Mouse (Mus musculus) lung, adult 2 months (tissue): Measurements from ENCODE around the gene Rab1b. TPM values are rescaled to one million over a fixed set of nuclear protein-coding genes. Genes with fewer than 3 reads are reported as not detected.

Source experiments
- DNase-seq: peaks from one replicate; pipeline ENCODE4 v3.0.0; 2022
- H3K4me1 ChIP-seq: fragments of 200-500 bp; 2 replicates; pipeline ENCODE4 v1.6.1; 2011; ENCODE audit warnings: low read length; ENCODE audit not compliant: control insufficient read depth, insufficient read depth
- H3K4me3 ChIP-seq: fragments of 200-500 bp; replicated peaks from 2 replicates; pipeline ENCODE3; 2011; ENCODE audit warnings: low read depth, mild to moderate bottlenecking, control low read depth, low read length; ENCODE audit errors: extremely low read depth
- CTCF ChIP-seq: fragments of 200-500 bp; IDR thresholded peaks from 2 replicates; pipeline ENCODE4 v1.5.1; 2011; ENCODE audit warnings: mild to moderate bottlenecking, low read length, control low read depth; ENCODE audit not compliant: insufficient read depth
- POLR2A ChIP-seq: fragments of 200-500 bp; IDR thresholded peaks from 2 replicates; pipeline ENCODE4 v1.6.1; 2011; ENCODE audit warnings: low read depth, mild to moderate bottlenecking, control low read depth, low read length, borderline replicate concordance; ENCODE audit errors: extremely low read depth
- WGBS: fragments of 180-500 bp; shearing (Covaris S2); methylation state at CpG from one replicate; pipeline ENCODE4 v1.1.7; 2018; 5-methylcytosine and 5-hydroxymethylcytosine counted together
- polyA plus RNA-seq: library from polyadenylated mRNA; depleted of rRNA; stranded (reverse); fragments of >200 nt; gene quantifications from 2 replicates; pipeline ENCODE4 v1.2.3, GENCODE M21; 2012; rRNA removed

The Rab1b gene
- polyA plus RNA-seq, 1 experiment = 213 TPM

DNA sequence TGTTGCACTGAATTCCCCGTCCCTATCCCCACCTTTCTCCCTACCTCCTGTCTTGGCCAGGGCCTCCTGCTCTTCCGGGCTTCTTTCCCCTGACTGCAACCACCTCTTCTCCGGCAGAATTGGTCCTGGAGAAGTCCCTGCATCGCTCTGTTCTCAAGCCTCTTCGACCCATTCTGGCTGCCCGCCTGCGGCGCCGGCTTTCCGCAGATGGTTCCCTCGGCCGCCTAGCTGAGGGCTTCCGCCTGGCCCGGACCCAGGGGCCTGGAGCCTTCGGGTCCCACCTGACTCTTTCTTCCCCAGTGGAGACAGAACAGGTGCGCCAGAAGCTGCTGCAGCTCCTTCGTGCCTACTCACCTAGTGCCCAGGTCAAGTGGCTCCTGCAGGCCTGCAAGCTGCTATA, 54.0 kb downstream of the Rab1b start:
- Histone ChIP-seq H3K4me3 (no peak overlapping the region), H3K4me1 (peaks cover 3% of the 10 kb centered on the region; the same call in 1 of the 2 replicates)
- no peak for DNase-seq
- WGBS = 82% methylated on average over 17 of the region's 17 CpGs
- TF ChIP-seq CTCF = no peak
- TF ChIP-seq POLR2A = no peak

GRCm38 (mm10) chr19:5052166-5052822, 54.6 kb downstream of the Rab1b start:
- Histone ChIP-seq H3K4me1 (peaks cover 3% of the 10 kb centered on the region; the same call in 1 of the 2 replicates), H3K4me3 (no peak overlapping the region)
- 54% methylated on average over 25 of the region's 25 CpGs for WGBS
- DNase-seq = no peak
- TF ChIP-seq POLR2A (no peak), CTCF (no peak)

DNA sequence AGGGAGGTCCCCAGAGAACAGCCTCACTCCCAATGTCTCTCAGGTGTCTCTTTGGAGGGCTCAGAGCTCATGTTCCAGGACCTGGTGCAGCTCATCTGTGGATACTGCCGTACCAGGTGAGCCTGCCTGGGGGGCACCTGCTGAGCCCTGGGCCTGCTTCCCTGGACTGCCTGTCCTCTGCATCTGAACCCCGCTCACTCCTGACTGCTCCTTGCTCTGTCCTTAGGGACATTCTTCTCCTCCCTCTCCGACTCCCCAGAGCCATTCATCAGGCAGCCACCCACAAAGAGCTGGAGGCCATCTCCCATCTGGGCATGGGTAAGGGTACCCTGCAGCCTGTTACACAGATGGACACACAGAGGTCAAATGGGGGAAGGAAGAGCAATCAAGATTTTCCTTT, 55.4 kb downstream of the Rab1b start:
- no peak for DNase-seq
- TF ChIP-seq CTCF (no peak), POLR2A (no peak)
- 70% methylated on average over 3 of the region's 3 CpGs for WGBS
- H3K4me1 ChIP-seq = peaks cover 3% of the 10 kb centered on the region; the same call in 1 of the 2 replicates
- H3K4me3 ChIP-seq = no peak overlapping the region

DNA sequence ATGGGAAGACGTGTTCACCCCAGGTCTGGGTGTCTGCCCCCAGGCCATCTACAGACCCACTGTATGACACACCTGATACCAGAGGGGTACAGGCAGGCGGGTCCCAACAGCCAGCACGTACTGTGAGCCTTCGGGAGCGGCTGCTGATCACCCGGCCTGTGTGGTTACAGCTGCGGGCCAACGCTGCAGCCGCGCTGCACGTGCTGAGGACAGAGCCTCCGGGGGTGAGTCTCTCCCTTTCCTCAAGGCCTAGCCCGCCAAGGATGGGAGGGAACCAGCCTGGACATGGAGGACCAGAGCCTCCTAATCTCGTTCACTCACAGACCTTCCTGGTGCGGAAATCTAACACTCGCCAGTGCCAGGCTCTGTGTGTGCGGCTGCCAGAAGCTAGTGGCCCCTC, 55.8 kb downstream of the Rab1b start:
- TF ChIP-seq CTCF = no peak
- no peak for TF ChIP-seq POLR2A
- H3K4me3 ChIP-seq = peak overlapping the region; percentile 39
- peaks cover 3% of the 10 kb centered on the region; the same call in 1 of the 2 replicates for H3K4me1 ChIP-seq
- WGBS = 10% methylated on average over 17 of the region's 17 CpGs
- DNase-seq = peak; percentile 39

DNA sequence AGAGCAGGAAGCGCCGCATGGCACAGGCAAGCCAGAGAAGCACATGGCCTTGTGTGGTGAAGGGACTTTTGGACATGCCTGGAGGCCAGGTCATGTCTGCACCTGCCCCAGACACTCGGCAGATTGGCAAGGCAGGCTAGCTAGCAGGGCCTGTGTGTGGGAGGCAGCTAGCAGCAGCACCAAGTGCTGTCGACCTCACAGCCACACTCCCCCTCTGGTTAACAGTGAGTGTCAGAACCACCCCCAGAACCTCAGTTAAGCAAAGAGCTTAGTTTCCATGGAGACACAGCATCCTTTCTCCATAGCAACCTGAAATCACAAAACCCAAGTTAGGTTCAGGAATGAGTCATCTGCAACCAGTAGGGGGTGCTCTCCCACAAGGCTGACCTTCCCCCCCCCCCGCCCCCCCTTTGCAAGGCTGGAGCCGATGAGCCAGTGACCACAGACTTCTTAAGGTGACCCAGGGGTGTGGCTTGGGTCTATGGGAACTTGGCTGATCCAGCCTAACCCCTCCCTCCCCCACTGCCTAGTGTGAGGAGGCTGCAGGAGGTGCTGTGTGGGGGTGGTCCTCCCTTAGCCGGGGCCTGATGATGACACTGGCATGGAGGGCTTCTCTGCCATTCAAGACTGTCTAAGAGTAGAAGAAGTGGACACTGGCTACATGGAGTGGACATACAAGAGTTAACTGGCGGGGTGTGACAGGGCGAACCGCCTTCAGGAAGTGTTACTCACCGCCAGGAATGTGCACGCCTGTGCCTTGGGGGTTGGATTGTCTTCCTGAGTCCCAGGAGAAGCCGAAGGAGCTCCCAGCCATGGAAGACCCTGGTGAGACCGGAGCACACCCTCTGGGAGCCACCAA, 56.6 kb downstream of the Rab1b start, which contains the start of gene Rin1:
Gene Rin1, plus strand, starts transcription at position 435 of the 859 bp plus-strand sequence.
- WGBS = 19% methylated on average over 14 of the region's 14 CpGs
- TF ChIP-seq CTCF (0 out of 2 replicates have a peak, but pooled peaks have one; percentile 6), POLR2A (0 out of 2 replicates have a peak, but pooled peaks have one; percentile 34)
- DNase-seq = peak; percentile 62
- Histone ChIP-seq H3K4me1 (peaks cover 3% of the 10 kb centered on the region; the same call in 1 of the 2 replicates), H3K4me3 (peak within 1 kb of the TSS; percentile 50)

GRCm38 (mm10) chr19:5049325-5049724, 57.5 kb downstream of the Rab1b start:
- WGBS = 90% methylated on average over 6 of the region's 6 CpGs
- TF ChIP-seq CTCF (no peak), POLR2A (no peak)

More at GRCm38 (mm10) chr19:5049325-5049724, 57.5 kb downstream of the Rab1b start:
- DNase-seq = no peak
- peaks cover 3% of the 10 kb centered on the region; the same call in 1 of the 2 replicates for H3K4me1 ChIP-seq
- H3K4me3 ChIP-seq = no peak overlapping the region

Other genes starting within 250 kb of the Rab1b start
- gene Actn3, start 229.2 kb downstream of the Rab1b start, polyA plus RNA-seq = 0.44 and 22.2 TPM in 2 replicates
- gene Zdhhc24, start 228.4 kb downstream of the Rab1b start, polyA plus RNA-seq = 22.3 and 23.6 TPM in 2 replicates
- gene Bbs1, start 200.4 kb downstream of the Rab1b start, polyA plus RNA-seq = 7.5 and 9.0 TPM in 2 replicates
- gene Dpp3, start 178.8 kb downstream of the Rab1b start, polyA plus RNA-seq = 70.3 and 89.2 TPM in 2 replicates
- gene Peli3, start 163.9 kb downstream of the Rab1b start, polyA plus RNA-seq = 5.5 and 5.8 TPM in 2 replicates
- 19.5 and 20.5 TPM in 2 replicates for gene Mrpl11, start 144.9 kb downstream of the Rab1b start, polyA plus RNA-seq
- 0.54 and 0.93 TPM in 2 replicates for gene Npas4, start 116.8 kb downstream of the Rab1b start, polyA plus RNA-seq
- gene Slc29a2, start 83.2 kb downstream of the Rab1b start, polyA plus RNA-seq = 4.3 and 5.9 TPM in 2 replicates
- 38.0 and 38.7 TPM in 2 replicates for gene B4gat1, start 68.2 kb downstream of the Rab1b start, polyA plus RNA-seq
- gene AC124502.3, start 68.2 kb downstream of the Rab1b start, polyA plus RNA-seq = 0.58 and 0.78 TPM in 2 replicates
- gene Brms1, start 65.7 kb downstream of the Rab1b start, polyA plus RNA-seq = 36.3 and 40.4 TPM in 2 replicates
- 10.2 and 10.4 TPM in 2 replicates for gene Rin1, start 56.6 kb downstream of the Rab1b start, polyA plus RNA-seq
- gene Cd248, start 39.0 kb downstream of the Rab1b start, polyA plus RNA-seq = 20.9 and 22.6 TPM in 2 replicates
- gene Tmem151a, start 21.5 kb downstream of the Rab1b start, polyA plus RNA-seq = 10.7 and 11.8 TPM in 2 replicates
- gene Yif1a, start 18.5 kb downstream of the Rab1b start, polyA plus RNA-seq = 154 and 165 TPM in 2 replicates
- 1.2 and 1.3 TPM in 2 replicates for gene Cnih2, start 8.6 kb downstream of the Rab1b start, polyA plus RNA-seq
- gene Klc2, start 11.5 kb upstream of the Rab1b start, polyA plus RNA-seq = 35.5 and 47.3 TPM in 2 replicates
- gene Pacs1, start 166.0 kb upstream of the Rab1b start, polyA plus RNA-seq = 37.2 and 40.6 TPM in 2 replicates
- gene Sf3b2, start 188.4 kb upstream of the Rab1b start, polyA plus RNA-seq = 121 and 132 TPM in 2 replicates
- 1.9 and 2.3 TPM in 2 replicates for gene Gal3st3, start 191.3 kb upstream of the Rab1b start, polyA plus RNA-seq
- not detected in 2 replicates for gene Catsper1, start 228.7 kb upstream of the Rab1b start, polyA plus RNA-seq
- 1.9 and 32.5 TPM in 2 replicates for gene Cst6, start 242.5 kb upstream of the Rab1b start, polyA plus RNA-seq